Mouse (Mus musculus) liver, postnatal 0 days (tissue): ENCODE measurements around the gene Hist2h3c1. TPM values are rescaled to one million over a fixed set of nuclear protein-coding genes. Genes with fewer than 3 reads are reported as not detected.
"Not testable (repeated sequence)": the region's sequence is repeated elsewhere in the genome, so short reads cannot be mapped to it uniquely, and the experiment has no call there.

Source experiments
- ATAC-seq: fragments of 200-750 bp; cut with Nextera tagmentation; 2 replicates; pipeline ENCODE4 v1.8.0; 2017; ENCODE audit warnings: mild to moderate bottlenecking, moderate library complexity
- DNase-seq: peaks from one replicate; pipeline ENCODE4 v3.0.0-alpha.2; 2016
- H3K27ac ChIP-seq: fragments of 300-500 bp; sonication (generic); 2 replicates; pipeline ENCODE4 v1.5.1; 2014; ENCODE audit warnings: antibody characterized with exemption, moderate library complexity, mild to moderate bottlenecking, low read depth
- H3K27me3 ChIP-seq: fragments of 300-500 bp; sonication (generic); 2 replicates; pipeline ENCODE4 v1.6.1; 2014; ENCODE audit warnings: low read length, control low read depth, mixed read lengths; ENCODE audit not compliant: insufficient read depth
- H3K36me3 ChIP-seq: fragments of 300-500 bp; sonication (generic); replicated peaks from 2 replicates; pipeline ENCODE4 v1.6.1; 2014; ENCODE audit warnings: mild to moderate bottlenecking, control low read depth, low read length, moderate library complexity, mixed read lengths; ENCODE audit not compliant: insufficient read depth
- H3K4me1 ChIP-seq: fragments of 300-500 bp; sonication (generic); 2 replicates; pipeline ENCODE4 v1.6.1; 2014; ENCODE audit warnings: antibody characterized with exemption, mild to moderate bottlenecking, control low read depth; ENCODE audit not compliant: insufficient read depth
- H3K4me2 ChIP-seq: fragments of 300-500 bp; sonication (generic); 2 replicates; pipeline ENCODE4 v1.6.1; 2014; ENCODE audit warnings: low read depth, mild to moderate bottlenecking, low read length, moderate library complexity, mixed read lengths
- H3K4me3 ChIP-seq: fragments of 300-500 bp; sonication (generic); 2 replicates; pipeline ENCODE4 v1.5.1; 2014; ENCODE audit warnings: low read depth, low read length
- H3K9ac ChIP-seq: fragments of 300-500 bp; sonication (generic); replicated peaks from 2 replicates; pipeline ENCODE4 v1.6.1; 2014; ENCODE audit warnings: mild to moderate bottlenecking, moderate library complexity
- H3K9me3 ChIP-seq: fragments of 300-500 bp; sonication (generic); 2 replicates; pipeline ENCODE4 v1.6.1; 2016; ENCODE audit warnings: mild to moderate bottlenecking, control low read depth, low read length, mixed read lengths
- CTCF ChIP-seq: sonication (generic); IDR thresholded peaks from 2 replicates; pipeline ENCODE4 v1.5.1; 2016; ENCODE audit warnings: antibody characterized with exemption, low read depth
- EP300 ChIP-seq: IDR thresholded peaks from 2 replicates; pipeline ENCODE4 v1.6.1; 2016; ENCODE audit warnings: antibody characterized with exemption, low read depth, mild to moderate bottlenecking
- WGBS: fragments of 180-500 bp; shearing (Covaris S2); extraction: QIAGEN DNeasy Blood & Tissue Kit; methylation state at CpG from one replicate; pipeline ENCODE4 v1.1.7; 2014; ENCODE audit not compliant: insufficient replicate concordance; 5-methylcytosine and 5-hydroxymethylcytosine counted together
- polyA plus RNA-seq: library from polyadenylated mRNA; unstranded; fragments of >200 nt; fragmentation: Nextera tagmentation; extraction: Ambion mirVana; gene quantifications from 2 replicates; pipeline ENCODE4 v1.2.1, GENCODE M21; 2015

Gene Hist2h3c1
- polyA plus RNA-seq, result 0.78 and 1.5 TPM in 2 replicates

DNA sequence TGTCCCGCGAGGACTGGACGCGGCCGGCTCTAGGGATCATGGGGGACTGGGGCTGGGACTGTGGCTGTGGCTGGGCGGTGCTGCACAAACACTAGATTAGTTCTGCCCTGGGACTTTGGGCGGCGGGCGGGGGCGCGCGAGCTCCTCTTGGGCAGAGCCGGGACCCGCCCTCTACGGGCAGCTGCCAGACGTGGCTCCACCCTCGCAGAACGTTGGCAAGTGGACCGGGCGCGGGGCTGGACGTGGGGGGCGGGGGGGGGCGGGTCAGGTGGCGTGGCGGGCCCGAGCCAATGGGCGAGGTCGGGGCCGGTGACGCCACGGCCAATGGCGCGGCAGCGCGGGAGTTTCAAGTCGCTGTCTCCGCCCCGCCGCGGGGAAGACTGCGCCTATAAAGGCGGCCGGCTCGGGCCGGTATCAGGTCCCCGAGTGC lies at the start of gene Hist2h3c1:
Gene Hist2h3c1 (plus strand): TSS at position 259 of the 430 bp plus-strand sequence.
- WGBS, result 7% methylated on average over 3 of the region's 47 CpGs
- H3K4me2 ChIP-seq, result peak within 1 kb of the TSS; percentile 71
- peak within 1 kb of the TSS; percentile 56 for H3K4me3 ChIP-seq
- H3K27me3 ChIP-seq, H3K9me3 ChIP-seq, DNase-seq, H3K36me3 ChIP-seq: not testable (repeated sequence)
- H3K4me1 ChIP-seq, result peaks cover 38% of the 10 kb centered on the region
- peak within 1 kb of the TSS; percentile 80 for H3K9ac ChIP-seq
- ATAC-seq, result peak; percentile 85
- peak within 1 kb of the TSS; percentile 88 for H3K27ac ChIP-seq

DNA sequence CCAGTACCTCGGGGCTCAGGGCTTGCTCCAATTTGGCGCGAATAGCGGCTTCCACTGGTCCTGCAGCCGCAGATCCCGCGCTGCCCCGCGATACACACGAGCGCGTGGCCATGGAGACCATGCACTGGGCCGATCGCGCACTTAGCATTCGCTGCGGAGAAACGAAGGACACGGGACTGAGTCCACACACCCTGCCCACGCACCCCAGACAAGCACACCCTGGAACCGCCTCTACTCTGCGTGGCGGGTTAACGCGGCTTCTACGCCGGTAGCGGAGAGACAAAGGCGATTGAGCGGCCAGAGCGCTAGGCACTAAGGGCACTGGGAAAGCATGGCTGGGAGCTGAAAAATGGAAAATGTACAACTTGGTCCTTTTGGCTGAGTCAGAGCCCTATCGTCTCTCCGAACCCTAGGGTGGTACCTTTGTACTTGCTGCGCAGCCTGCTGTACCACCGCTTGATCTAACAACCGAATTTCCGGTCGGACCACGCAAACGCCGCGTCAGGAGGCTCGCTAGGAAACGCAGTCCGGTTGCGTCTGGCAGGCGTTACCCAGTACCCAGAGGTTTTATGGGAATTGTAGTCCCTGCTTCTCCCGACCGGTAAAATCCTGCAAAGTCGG lies 49.2 kb upstream of the Hist2h3c1 start:
- ATAC-seq (peak; percentile 89), DNase-seq (peak; percentile 87)
- no peaks in the 10 kb centered on the region; the same call in 1 of the 2 replicates for H3K9me3 ChIP-seq
- H3K27ac ChIP-seq, result peak overlapping the region; percentile 88
- H3K4me3 ChIP-seq, result peak overlapping the region; percentile 55
- H3K9ac ChIP-seq, result peak overlapping the region; percentile 61
- H3K4me1 ChIP-seq, result peaks cover 15% of the 10 kb centered on the region
- H3K4me2 ChIP-seq, result peak overlapping the region; percentile 85
- WGBS, result under 1% methylated on average over 50 of the region's 50 CpGs
- no peaks in the 10 kb centered on the region for H3K36me3 ChIP-seq
- no peaks in the 10 kb centered on the region for H3K27me3 ChIP-seq
- TF ChIP-seq CTCF (peak; percentile 22; the same call in 1 of the 2 replicates), EP300 (peak; percentile 49; the same call in 1 of the 2 replicates)

DNA sequence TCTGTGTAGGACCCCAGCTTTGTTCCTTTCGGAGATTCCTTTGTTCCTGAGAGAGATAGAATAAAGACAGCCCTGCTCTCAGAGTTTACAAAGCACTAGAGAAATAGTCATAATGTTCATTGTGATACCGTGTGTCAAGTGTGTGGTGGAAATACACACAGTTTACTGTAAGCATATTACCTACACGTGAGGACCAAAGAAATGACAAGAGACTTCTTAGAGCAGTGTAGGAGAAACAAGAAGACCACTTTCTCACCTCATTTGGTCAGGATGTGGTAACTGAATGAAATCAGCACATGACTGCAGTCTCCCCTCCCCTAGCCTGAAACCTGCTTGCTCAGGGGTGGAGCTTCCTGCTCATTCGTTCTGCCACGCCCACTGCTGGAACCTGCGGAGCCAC lies 48.3 kb upstream of the Hist2h3c1 start:
- 15% methylated on average over 6 of the region's 6 CpGs for WGBS
- H3K4me1 ChIP-seq, result peaks cover 15% of the 10 kb centered on the region
- peak overlapping the region; percentile 51; the same call in 1 of the 2 replicates for H3K9ac ChIP-seq
- no peak for TF ChIP-seq EP300
- TF ChIP-seq CTCF, result no peak
- no peak for DNase-seq
- H3K4me3 ChIP-seq, result peak overlapping the region; percentile 55
- H3K4me2 ChIP-seq, result peak overlapping the region; percentile 85
- no peaks in the 10 kb centered on the region; the same call in 1 of the 2 replicates for H3K9me3 ChIP-seq
- no peaks in the 10 kb centered on the region for H3K27me3 ChIP-seq
- peak; percentile 22 for ATAC-seq
- no peaks in the 10 kb centered on the region for H3K36me3 ChIP-seq
- H3K27ac ChIP-seq, result peak overlapping the region; percentile 20; the same call in 1 of the 2 replicates

GRCm38 (mm10) chr3:96198601-96199251 lies 47.8 kb upstream of the Hist2h3c1 start:
- H3K4me3 ChIP-seq, H3K9me3 ChIP-seq, ATAC-seq, H3K27ac ChIP-seq, DNase-seq, H3K9ac ChIP-seq, H3K36me3 ChIP-seq, H3K4me2 ChIP-seq, H3K27me3 ChIP-seq: not testable (repeated sequence)
- WGBS, result 30% methylated on average over 5 of the region's 8 CpGs
- peaks cover 15% of the 10 kb centered on the region for H3K4me1 ChIP-seq

- no peaks in the 10 kb centered on the region; the same call in 1 of the 2 replicates for H3K9me3 ChIP-seq
- H3K4me3 ChIP-seq, result no peak overlapping the region
- H3K4me1 ChIP-seq, result peaks cover 15% of the 10 kb centered on the region
- no peaks in the 10 kb centered on the region for H3K36me3 ChIP-seq
- TF ChIP-seq EP300 (no peak), CTCF (no peak)
- no peak overlapping the region for H3K27ac ChIP-seq
- no peak overlapping the region for H3K4me2 ChIP-seq
- DNase-seq (no peak), ATAC-seq (no peak)
- H3K27me3 ChIP-seq, result no peaks in the 10 kb centered on the region
- H3K9ac ChIP-seq, result no peak overlapping the region
- WGBS, result 46% methylated on average over 2 of the region's 2 CpGs
Measured at GRCm38 (mm10) chr3:96199731-96200130, 46.8 kb upstream of the Hist2h3c1 start.

- Histone ChIP-seq H3K4me1 (peaks cover 4% of the 10 kb centered on the region; the same call in 1 of the 2 replicates), H3K36me3 (no peaks in the 10 kb centered on the region), H3K9me3 (no peaks in the 10 kb centered on the region), H3K27ac (no peak overlapping the region), H3K4me3 (no peak overlapping the region), H3K9ac (no peak overlapping the region), H3K4me2 (no peak overlapping the region), H3K27me3 (no peaks in the 10 kb centered on the region)
- DNase-seq (no peak), ATAC-seq (no peak)
- TF ChIP-seq CTCF, result peak; percentile 33
- no peak for TF ChIP-seq EP300
- 79% methylated on average over 3 of the region's 3 CpGs for WGBS
Measured at GRCm38 (mm10) chr3:96207819-96208218, 38.7 kb upstream of the Hist2h3c1 start.
